Mouse (Mus musculus) A20 (cell line): ENCODE data around the gene Spred3.
A peak's percentile ranks its signal among the peaks of the same experiment; 100 is the strongest.
"Not testable (repeated sequence)": the region's sequence is repeated elsewhere in the genome, so short reads cannot be mapped to it uniquely, and the experiment has no call there.

Source experiments
- DNase-seq: peaks from one replicate; pipeline ENCODE4 v3.0.0-alpha.2; 2011; ENCODE audit warnings: low read depth, low spot score

Gene Spred3

DNA sequence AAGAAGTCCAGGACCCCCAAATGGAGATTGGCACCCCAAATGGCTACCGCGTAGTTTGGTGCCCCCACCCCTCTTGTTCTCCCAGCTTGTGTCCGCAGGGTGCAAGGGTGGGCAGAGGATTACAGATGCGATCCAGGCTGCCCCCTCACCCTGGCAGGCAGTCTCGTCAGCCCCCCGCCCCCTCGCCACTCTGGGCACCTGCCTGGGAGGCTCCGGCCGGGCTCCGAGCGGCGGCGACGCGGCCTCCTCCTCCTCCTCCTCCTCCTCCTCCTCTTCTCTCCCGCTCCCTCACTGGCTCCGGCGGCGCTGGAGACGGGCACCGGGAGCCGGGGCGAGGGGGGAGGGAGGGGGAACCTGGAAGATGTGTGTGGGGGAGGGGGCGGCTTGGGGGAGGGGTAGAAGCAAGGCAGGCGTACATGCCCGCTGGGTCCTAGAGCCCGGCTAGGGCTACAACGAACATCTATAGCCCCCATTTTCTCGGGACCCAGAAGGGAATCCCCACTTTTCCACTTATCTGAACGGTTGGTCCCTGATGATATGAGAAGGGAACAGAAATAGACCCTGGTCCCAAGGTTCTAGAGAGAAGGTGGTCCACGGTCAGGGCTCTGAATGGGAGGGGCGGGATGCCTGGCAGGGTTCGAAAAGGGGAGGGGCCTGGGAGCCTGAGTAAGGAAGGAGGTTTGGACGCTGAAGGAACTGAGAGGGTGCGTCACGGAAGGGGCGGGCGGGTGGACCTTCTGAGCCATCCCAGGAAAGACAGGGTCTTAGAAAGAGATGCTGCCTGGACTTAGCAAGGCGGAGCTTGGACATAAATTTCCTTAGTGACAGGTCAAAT, 763 bp downstream of the Spred3 start:
- no peak for DNase-seq

- DNase-seq, result no peak
Observed at GRCm38 (mm10) chr7:29168791-29169230, 1.4 kb downstream of the Spred3 start.

DNA sequence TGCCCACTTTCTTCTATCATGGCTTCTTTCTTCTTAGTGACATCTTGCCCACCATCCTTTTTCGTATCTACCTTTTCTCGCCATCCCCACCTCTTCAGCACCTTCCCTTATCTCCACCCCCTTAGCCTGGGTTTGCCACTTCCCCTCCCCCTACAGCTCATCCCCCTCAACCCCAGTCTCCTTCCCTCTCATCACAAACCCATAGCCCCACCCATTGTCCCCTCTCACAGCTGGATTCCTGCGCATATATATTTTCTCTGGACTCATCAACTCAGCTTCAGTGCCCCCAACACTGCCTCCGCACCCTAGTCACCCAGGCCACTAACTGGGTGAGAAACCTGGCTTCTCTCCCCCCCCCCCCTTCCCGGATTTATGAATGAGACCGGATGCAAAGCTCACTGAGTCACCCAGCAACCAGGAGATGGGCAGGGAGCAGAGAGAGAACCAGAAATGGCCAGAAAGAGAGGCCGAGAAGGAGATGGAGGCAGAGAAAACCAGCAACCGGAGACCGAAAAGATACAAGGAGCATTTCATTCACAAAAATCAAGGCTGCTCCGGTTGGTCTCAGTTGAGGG, 2.0 kb downstream of the Spred3 start:
- no peak for DNase-seq

GRCm38 (mm10) chr7:29167656-29168055, 2.6 kb downstream of the Spred3 start:
- no peak for DNase-seq

GRCm38 (mm10) chr7:29162750-29163525, 7.3 kb downstream of the Spred3 start:
- peak; percentile 54 for DNase-seq

- no peak for DNase-seq
Observed at GRCm38 (mm10) chr7:29162294-29162693, 7.9 kb downstream of the Spred3 start.

- no peak for DNase-seq
Observed at GRCm38 (mm10) chr7:29158264-29158663, 11.9 kb downstream of the Spred3 start.

- DNase-seq, result peak; percentile 87
Observed at GRCm38 (mm10) chr7:29155838-29156782, 14.1 kb downstream of the Spred3 start, which contains the start of gene Fam98c. Gene Fam98c (minus strand): TSS chr7:29156234.

GRCm38 (mm10) chr7:29155196-29155837, 14.9 kb downstream of the Spred3 start:
- peak; percentile 93 for DNase-seq

- no peak for DNase-seq
Observed at GRCm38 (mm10) chr7:29154018-29154720, 16.0 kb downstream of the Spred3 start.

- DNase-seq, result no peak
Observed at GRCm38 (mm10) chr7:29151486-29151885, 18.7 kb downstream of the Spred3 start.

GRCm38 (mm10) chr7:29148771-29149170, 21.4 kb downstream of the Spred3 start:
- DNase-seq, result no peak

- no peak for DNase-seq
Observed at GRCm38 (mm10) chr7:29146625-29147367, 23.4 kb downstream of the Spred3 start.

- DNase-seq, result no peak
Observed at GRCm38 (mm10) chr7:29144006-29144405, 26.2 kb downstream of the Spred3 start.

DNA sequence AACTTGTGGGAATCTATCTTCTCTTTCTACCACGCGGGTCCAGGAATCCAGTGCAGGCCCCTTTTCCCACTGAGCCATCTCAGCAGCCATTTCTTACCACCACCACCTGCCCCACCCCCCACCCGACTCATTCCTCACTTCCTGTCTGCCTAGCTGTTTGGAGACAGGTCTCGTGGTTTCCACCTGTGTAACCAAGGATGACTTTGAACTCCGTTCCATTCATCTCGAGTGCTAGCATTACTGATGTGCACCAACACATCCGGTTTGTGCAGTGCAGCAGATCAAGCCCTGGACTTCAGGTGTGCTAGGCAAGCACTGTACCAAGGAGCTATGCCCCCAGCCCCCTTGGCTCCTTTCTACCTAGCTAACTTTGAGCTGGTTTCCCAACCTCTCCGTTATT, 28.8 kb downstream of the Spred3 start:
- DNase-seq, result peak; percentile 54

DNA sequence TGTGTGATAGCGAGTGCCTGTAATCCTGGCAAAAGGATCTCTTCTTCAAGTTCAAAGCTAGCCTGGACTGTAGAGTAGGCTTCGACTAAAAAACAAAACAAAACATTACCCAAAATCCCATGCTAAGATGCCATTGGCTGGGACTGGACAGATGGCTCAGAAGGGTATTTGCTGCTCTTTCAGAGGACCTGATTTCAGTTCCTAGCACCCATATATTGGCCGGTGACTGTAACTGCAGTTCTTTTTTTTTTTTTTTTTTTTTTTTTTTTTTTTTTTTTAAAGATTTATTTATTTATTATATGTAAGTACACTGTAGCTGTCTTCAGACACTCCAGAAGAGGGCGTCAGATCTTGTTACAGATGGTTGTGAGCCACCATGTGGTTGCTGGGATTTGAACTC, 31.0 kb downstream of the Spred3 start:
- DNase-seq, result not testable (repeated sequence)

DNA sequence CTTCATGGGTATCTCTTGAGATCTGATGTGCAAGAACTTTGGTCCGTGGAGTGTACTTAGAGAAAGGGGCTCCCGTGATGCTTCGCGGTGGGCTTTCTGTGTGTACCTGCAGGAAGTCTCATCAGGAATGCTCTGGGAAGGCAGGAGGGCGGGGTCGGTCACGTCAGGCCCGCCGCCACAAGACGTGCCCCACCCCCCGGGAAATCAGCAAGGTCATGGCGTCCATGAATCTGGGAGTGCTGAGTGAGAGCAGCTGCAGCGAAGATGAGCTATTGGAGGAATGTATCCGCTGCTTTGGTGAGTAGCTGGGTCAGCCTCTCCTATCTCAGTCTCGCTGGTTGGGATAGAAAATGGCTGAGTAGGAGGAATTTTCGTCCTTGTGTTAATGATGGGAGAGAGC, 32.8 kb downstream of the Spred3 start:
- no peak for DNase-seq

- DNase-seq, result peak; percentile 74
Observed at GRCm38 (mm10) chr7:29134693-29135386, 35.4 kb downstream of the Spred3 start, which contains the start of gene Rasgrp4. Gene Rasgrp4 (plus strand): TSS chr7:29134851.

GRCm38 (mm10) chr7:29134230-29134629, 36.0 kb downstream of the Spred3 start:
- DNase-seq, result no peak
